Mouse (Mus musculus): ENCODE data around the gene Med12l. TPM values are rescaled to one million over a fixed set of nuclear protein-coding genes. Genes with fewer than 3 reads are reported as not detected.

Med12l gene
- total RNA-seq, 1 experiment from 2014 or later = 0.86 TPM

- ATAC-seq (replicated peaks; ENCODE audit: insufficient number of reproducible peaks, low FRiP score, low TSS enrichment, poor library complexity, severe bottlenecking) = no peak
These were observed 322.9 kb downstream of the Med12l start for GRCm38 (mm10) chr3:59328526-59328925.

- peak; percentile 88 for ATAC-seq (replicated peaks; ENCODE audit: insufficient number of reproducible peaks, low FRiP score, low TSS enrichment, poor library complexity, severe bottlenecking)
These were observed 336.2 kb downstream of the Med12l start for GRCm38 (mm10) chr3:59341647-59342427.

- no peak for ATAC-seq (replicated peaks; ENCODE audit: insufficient number of reproducible peaks, low FRiP score, low TSS enrichment, poor library complexity, severe bottlenecking)
These were observed 337.4 kb downstream of the Med12l start for GRCm38 (mm10) chr3:59343026-59343425.

GRCm38 (mm10) chr3:59344065-59344905, 338.7 kb downstream of the Med12l start, which contains the start of gene Igsf10:
TSS of gene Igsf10 (minus strand) at chr3:59344394.
- ATAC-seq (replicated peaks; ENCODE audit: insufficient number of reproducible peaks, low FRiP score, low TSS enrichment, poor library complexity, severe bottlenecking) = 0 out of 2 replicates have a peak, but pooled peaks have one; percentile 35

GRCm38 (mm10) chr3:59351768-59352167, 346.1 kb downstream of the Med12l start:
- ATAC-seq (replicated peaks; ENCODE audit: insufficient number of reproducible peaks, low FRiP score, low TSS enrichment, poor library complexity, severe bottlenecking) = no peak

GRCm38 (mm10) chr3:59354156-59354555, 348.5 kb downstream of the Med12l start:
- no peak for ATAC-seq (replicated peaks; ENCODE audit: insufficient number of reproducible peaks, low FRiP score, low TSS enrichment, poor library complexity, severe bottlenecking)

- ATAC-seq (replicated peaks; ENCODE audit: insufficient number of reproducible peaks, low FRiP score, low TSS enrichment, poor library complexity, severe bottlenecking) = no peak
These were observed 354.5 kb downstream of the Med12l start for GRCm38 (mm10) chr3:59360102-59360501.

GRCm38 (mm10) chr3:59361895-59362294, 356.3 kb downstream of the Med12l start:
- no peak for ATAC-seq (replicated peaks; ENCODE audit: insufficient number of reproducible peaks, low FRiP score, low TSS enrichment, poor library complexity, severe bottlenecking)

Other genes with a start within 250 kb of the Med12l start
- not detected in 3 replicates for gene Mindy4b-ps, start 183.5 kb upstream of the Med12l start, total RNA-seq (2017)
- gene Clrn1, start 120.5 kb upstream of the Med12l start, total RNA-seq (2017) = not detected in 3 replicates
- 42.7 to 93.4 TPM (median 62.6 TPM) in 3 replicates for gene Gpr171, start 96.0 kb downstream of the Med12l start, total RNA-seq (2017)
- 9.4 to 15.8 TPM (median 14.8 TPM) in 3 replicates for gene P2ry14, start 147.8 kb downstream of the Med12l start, total RNA-seq (2017)
- not detected in 3 replicates for gene Gpr87, start 189.3 kb downstream of the Med12l start, total RNA-seq (2017)
- 1.2 TPM in 1 of 3 replicates, not detected in the others for gene P2ry13, start 205.1 kb downstream of the Med12l start, total RNA-seq (2017)

All from monocyte, adult 5-6 weeks (primary cell).